Mouse (Mus musculus) neural tube, embryonic 10.5 days (tissue): ENCODE results near the gene Nipal3.

Experiments
- DNase-seq: peaks from one replicate; pipeline ENCODE4 v3.0.0-alpha.2; 2017; ENCODE audit warnings: low spot score; ENCODE audit errors: extremely low spot score

The Nipal3 gene

DNA sequence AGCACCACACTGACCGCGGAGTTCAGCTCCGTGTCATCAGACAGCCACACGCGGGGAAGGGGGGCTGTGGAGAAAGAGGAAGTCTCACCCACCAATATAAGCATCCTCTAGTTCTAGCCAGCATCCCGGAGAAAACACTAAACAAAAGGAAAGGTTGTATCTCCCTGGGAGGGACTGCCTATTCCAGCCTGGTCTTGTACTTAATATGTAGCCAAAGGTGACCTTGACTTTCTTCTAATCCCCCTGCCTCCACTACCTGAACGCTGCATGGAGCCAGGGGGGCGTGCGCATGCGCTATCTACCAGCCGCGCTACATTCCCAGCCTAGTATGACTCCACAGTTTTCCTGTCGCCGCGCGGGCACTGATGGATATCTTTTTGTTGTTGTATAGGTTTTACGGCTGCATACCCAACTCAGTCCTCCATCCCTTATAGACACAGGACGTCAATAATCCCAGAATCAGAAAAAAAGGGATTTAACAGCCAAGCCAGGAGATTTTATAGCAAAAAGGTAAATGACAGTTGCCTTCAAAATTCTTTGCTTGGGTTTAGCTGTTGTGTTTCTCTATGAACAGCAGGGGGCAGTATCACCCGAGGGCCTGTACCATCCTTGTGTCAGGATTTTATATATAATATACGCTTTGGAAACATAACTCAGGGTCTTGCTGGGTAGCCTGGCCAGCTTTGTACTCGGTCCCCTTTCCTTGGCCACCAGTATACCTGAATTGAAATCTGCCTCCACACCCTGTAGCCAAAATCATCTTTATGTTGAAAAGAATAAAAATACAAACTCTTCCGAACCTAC is 12.9 kb upstream of the Nipal3 start:
- peak; percentile 62 for DNase-seq

DNA sequence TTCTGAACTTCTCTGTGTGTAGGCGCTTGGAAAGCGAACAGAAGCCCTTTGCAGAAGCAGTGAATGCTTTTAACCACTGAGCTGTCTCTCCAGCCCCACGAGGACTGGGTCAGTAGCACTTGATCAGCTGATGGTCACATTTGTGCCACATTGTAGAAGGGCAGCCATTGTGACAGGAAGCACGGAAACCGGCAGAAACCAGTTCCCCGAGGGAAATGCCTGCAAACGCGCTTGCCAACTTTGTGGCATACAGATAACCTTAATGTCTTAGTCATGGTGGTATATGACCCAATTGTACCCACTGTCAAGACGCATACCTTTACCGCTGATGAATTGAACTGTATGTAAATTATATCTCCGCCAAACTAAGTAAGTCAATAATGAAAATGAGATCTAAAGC is 11.0 kb upstream of the Nipal3 start:
- no peak for DNase-seq

DNA sequence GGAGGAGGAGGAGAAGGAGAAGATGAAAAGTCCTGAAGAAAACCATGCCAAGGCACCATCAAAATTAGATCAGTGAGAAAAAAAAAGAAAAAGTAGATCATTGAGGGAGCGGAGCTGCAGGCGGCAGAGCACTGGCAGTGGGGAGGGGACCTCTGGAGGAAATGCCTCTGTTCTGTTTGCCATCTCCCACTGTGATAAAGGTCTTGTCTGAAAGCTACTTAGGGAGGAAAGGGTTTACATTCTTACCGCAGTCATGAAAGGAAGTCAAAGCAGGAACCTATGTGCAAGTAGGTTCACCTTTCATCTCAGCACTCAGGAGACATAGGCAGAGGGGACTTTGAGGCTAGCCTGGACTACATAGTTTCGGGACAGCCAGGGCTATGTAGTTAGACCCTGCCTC is 6.7 kb upstream of the Nipal3 start:
- no peak for DNase-seq

- no peak for DNase-seq
These were observed 5.0 kb upstream of the Nipal3 start for GRCm38 (mm10) chr4:135499831-135500230.

DNA sequence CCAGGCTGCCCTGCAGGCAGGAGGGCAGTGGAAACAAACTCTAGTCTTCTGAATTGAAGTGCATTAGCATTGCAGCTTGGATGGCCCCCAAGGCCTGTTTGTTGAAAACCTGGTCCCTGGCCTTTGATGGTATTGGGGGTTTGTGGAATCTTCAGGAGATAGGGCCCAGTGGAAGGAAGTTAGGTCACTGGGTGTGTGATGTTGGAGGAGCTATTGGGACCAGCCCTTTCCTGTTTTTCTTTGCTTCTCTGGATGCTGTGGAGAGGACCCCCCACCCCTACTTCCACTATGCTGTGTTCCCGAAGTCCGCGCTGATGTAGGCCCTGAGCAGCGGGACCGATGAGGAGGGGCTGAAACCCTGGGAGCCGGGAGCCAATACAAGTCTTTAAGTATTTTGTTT is 3.3 kb upstream of the Nipal3 start:
- DNase-seq, result no peak

DNA sequence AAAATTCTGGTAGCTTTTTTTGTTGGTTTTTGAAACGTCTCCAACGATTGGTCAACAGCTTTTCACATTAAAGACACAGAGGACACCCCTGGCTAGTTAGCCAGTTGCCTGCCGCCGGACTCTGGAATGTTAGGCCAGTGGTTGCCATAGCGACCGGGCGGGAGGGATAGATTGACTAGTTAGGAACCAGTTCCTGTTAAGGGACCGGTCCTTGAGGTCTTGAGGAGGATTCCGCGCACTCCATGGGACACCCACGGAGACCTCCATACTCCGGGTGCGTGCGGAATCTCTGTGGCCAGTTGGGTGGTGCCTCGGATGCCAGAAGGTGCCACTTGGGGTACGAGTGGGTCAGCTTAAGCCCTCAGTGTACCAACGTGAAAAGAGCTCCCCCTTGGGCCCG is 972 bp upstream of the Nipal3 start:
- DNase-seq, result peak; percentile 64

GRCm38 (mm10) chr4:135495397-135495791 is 556 bp upstream of the Nipal3 start:
- no peak for DNase-seq

DNA sequence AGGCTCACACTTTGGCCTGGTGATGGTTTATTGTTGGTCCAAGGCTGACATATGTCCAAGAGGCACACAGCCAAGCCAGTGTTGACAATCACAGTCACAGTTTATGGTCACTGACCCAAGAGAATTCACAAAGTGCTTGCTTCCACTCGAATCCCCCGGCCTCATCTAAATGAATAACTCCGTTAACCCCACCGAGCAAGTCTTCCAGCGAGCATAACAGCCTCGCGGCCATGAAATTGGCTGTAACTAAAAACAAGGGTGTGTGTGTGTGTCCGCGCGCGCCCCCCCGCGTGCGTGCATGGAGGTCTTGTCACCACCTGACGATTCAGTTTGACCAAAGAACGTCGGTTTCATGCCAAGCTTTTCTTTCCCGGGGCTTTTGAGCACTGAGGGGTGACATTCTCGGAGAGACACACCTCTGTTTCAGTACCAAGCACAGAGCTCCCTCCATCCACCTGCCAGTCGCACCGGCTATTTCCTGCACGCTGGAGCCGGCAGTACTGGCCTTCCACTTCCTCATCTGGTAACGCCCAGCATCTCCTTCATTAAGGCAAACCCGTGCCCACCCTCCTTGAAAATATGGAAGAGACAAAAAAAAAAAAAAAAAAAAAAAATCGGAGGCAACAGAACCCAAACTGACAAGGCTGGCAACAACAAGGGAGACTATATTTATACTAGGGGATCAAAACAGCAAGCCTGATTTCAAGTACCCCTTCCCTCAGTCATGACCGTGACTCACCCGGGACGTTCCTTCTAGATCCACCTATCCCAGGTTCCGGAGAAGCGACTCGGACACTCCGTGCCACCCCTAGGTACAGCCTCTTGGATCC is 932 bp downstream of the Nipal3 start:
- DNase-seq, result peak; percentile 34

DNA sequence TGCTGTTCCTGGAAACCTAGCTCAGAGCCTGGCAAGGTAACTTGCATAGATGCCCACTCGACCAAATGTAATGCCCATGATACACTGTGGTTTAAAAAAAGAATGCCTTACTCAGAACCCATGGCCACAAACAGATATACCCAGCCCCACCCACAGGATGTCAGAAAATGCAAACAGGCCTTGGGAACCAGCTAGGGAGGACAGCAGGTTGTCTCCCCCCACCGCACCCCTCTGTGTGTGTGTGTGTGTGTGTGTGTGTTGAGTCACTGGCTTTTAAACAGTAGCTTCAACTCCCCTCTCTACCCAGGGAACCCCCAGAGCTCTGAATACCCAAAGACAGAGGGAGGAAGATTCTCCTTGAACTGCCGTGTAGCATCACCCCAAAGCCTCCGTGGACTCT is 1.6 kb downstream of the Nipal3 start:
- DNase-seq, result no peak

GRCm38 (mm10) chr4:135489256-135489655 is 5.6 kb downstream of the Nipal3 start:
- DNase-seq, result no peak

DNA sequence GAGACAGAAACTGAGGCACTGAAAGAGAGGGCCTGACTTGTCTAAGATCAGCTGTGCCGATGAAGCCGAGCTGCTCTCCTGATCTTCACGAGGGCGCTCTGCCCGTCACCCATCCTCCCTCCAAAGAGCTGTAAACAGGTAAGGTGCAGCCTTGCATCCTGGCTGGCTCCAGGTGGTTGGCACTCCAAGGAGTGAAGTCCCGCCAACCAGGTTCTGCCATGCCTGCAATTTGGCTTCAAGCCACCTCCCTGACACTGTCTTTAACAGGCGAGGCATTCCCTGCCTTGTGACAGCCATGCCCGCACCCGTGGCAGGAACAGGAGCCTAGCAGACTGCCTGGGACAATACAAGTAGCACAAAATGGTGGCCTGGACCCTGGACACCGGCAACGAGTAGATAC is 8.5 kb downstream of the Nipal3 start:
- no peak for DNase-seq

DNA sequence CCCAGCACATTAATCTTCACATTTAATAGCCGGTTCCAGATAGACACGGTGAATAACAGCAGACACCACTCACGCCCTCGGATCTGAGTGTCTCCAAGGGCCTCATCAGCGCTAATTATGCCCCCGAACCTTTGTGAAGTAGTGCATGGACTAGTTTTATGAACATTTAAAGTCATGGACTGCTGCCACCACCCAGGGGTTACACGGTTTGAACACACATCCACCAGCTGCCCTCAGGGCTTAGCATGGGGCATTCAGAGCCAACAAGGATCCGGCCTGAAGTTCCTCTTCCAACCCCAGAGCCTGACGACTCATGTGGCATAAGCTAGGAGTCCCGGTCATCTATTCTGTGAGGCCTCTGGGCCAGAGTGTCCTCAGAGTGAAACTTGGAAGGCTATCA is 9.8 kb downstream of the Nipal3 start:
- no peak for DNase-seq

- no peak for DNase-seq
These were observed 14.5 kb downstream of the Nipal3 start for GRCm38 (mm10) chr4:135480370-135480769.

DNA sequence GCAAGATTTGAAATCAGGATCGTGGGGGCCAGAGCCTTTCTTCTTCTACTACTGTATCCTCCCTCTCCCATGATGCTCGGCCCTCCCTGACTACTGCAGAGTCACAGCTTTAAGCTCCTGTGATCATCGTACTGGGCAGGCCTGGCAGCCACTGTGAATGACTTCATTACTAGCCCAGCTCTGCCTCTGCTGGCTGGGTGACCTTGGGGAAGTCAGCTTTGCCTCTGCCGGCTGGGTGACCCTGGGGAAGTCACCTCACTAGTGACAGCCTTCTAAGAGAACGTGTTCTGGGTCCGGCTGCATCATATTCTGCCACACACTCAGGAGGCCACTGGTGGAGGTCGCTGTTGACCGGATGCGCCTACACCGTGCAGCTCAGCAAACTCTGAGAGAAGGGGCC is 17.0 kb downstream of the Nipal3 start:
- no peak for DNase-seq

DNA sequence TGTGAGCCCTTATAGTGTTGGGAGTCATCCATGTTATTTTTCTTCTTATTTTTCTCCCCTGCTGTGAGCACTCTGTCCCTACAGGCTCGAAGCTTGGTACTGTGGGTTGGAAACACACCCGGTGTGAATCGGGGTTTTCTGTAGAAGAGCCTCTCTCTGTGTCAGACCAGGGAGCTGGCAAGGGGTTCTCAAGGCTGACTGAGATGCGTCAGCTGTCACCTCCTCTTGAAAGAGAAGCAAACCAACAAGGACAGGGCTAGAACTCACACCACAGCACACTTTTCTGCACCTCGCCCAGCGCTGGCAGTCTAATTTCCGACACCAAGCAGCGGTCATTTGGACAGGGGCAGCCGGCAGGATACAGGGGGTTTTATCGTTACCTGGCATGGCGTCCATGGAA is 31.4 kb downstream of the Nipal3 start:
- no peak for DNase-seq

DNA sequence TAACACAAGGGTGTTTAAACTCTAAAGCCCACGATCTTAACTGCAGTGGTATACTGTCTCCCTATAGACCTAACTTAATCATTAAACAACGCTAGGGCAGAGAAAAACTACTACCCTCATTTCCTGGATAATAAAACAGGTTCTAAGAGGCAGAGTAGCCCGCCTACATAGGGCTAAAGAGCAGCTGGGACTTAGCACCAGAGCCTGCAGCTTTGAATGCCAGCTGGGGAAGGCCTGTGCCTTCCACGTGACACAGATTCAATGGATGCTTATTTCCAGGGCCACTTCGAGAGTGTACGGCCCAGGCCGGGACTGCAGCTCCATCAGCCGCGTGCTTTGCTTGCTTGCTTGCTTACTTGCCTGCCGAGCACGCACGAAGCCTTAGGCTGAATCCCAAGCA is 41.3 kb downstream of the Nipal3 start:
- no peak for DNase-seq

- no peak for DNase-seq
These were observed 41.7 kb downstream of the Nipal3 start for GRCm38 (mm10) chr4:135453164-135453563.

DNA sequence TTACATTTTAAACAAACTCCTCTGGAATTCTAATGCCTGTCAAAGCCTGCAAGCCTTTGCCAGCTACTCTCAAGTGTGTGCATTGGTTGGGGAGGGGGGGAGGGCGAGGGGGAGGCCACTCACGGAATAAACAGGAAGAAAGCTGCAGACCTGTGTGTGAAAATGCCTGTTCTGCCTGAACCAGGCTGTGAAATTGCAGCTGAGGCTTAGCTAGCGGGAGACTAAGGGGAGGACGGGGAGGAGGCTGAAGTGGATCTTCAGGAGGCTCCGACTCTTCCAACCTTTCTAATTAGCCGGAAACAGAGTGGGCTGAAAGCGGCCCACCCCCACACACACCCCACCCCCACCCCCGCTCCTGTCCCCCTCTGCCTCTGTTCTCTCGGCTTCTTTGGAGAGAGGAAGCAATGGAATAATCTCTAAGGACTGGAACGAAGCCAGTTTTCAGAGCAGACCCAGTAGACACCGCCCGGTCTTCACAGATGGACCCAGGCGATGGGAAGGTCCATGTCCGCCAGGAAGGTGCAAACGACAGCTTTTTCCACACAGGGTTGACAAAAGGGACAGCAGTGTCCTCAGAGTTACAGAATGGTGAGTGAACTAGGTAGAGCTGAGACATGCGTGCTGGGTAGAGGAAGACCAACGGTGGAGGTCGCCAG is 43.4 kb downstream of the Nipal3 start:
- DNase-seq, result no peak

- DNase-seq, result no peak
These were observed 52.4 kb downstream of the Nipal3 start for GRCm38 (mm10) chr4:135442473-135442872.

- DNase-seq, result peak; percentile 47
These were observed 54.8 kb downstream of the Nipal3 start for GRCm38 (mm10) chr4:135439904-135440522.

- DNase-seq, result peak; percentile 76
These were observed 55.6 kb downstream of the Nipal3 start for GRCm38 (mm10) chr4:135439188-135439647.

DNA sequence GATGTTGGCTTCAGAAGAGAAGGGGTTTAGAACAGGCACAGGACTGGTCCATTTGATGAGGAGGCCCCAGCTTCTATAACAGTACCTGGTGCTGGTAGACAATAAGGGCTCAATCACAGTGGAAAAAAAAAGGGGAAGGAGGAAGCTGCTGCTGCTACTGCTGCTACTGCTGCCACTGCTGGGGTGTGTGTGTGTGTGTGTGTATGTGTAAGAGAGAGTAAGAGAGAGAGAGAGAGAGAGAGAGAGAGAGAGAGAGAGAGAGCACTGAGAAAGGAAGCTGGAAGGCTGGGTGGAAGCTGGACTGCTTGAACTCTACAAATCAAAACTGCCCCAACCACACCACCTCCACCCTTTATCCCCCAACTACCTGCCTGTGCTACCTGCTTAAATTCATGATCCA is 56.9 kb downstream of the Nipal3 start:
- no peak for DNase-seq
